Mouse (Mus musculus) spleen, adult 18-20 months (tissue): Measurements from ENCODE around the gene Pxmp2.

ENCODE experiments used
- DNase-seq, 2 experiments: peaks; one replicate each; pipeline ENCODE4 v3.0.0; 2022; ENCODE audit warnings: mixed read lengths in 2 of 2

Gene Pxmp2

DNA sequence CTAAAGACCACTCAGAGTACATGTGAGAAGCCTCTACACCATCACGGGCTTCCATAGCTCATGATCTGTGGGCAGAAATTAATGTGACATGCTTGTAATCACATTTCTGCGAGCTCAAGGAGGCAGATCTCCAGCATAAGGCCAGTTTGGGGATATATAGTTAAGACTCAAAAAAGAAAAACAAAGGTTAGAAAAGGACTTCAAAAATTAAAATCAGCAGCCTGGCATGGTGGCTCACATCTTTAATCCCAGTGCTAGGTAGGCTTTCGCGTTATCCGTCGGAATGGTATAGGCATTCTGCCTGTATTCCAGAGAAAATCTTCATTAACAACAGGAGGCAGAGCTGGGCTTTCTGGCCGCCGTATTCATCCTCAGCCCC lies 55.6 kb downstream of the Pxmp2 start:
- no peak for DNase-seq

DNA sequence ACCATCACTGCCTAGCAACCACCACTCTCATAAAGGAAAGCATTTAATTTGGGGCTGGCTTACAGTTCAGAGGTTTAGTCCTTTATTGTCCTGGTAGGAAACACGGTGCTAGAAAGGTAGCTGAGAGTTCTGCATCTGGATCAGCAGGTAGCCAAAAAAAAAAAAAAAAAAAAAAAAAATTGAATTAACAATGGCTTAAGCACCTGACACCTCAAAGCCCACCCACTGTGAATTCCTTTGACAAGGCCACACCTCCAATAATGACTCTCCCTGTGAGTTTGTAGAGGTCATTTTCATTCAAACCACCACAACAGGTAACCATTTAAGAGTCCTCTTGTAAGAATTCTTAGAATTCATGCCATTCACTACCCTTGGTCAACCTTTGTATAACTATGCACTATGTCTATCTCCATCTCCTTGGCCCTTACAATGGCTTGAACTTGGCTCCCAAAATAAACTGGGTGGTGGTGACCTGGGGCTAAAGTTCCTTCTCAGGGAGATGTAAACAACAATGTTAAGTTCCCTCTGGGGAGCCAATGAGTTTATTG lies 58.6 kb downstream of the Pxmp2 start:
- DNase-seq: no peak

DNA sequence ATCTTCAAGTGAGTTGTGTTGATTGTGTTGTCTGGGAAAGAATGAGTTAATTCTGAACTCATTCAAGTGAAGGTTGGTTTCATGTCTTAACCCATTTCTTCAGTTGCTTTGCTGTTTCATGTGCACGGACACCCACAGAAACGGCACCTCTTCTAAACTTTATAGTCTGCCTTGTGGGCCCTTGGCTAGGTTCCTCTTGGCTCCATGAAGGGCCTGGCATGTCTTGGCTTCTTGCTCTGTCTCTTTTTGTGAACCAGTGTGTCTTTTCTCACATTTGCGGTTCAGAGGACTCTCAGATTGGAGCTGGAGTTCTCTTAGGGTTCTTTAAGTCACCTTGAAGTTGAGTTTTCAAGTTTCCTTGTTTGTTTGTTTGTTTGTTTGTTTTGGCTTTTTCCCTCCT lies 60.9 kb downstream of the Pxmp2 start:
- DNase-seq: no peak
